Mouse (Mus musculus): Measurements from ENCODE around the gene Hsdl2. TPM values are rescaled to one million over a fixed set of nuclear protein-coding genes. Genes with fewer than 3 reads are reported as not detected.
A peak's percentile ranks its signal among the peaks of the same experiment; 100 is the strongest.

Gene Hsdl2
- polyA plus RNA-seq, 1 experiment, result 2.6 TPM

- no peak for TF ChIP-seq GATA1 (IDR thresholded peaks at IDR 0.05; ENCODE audit: low read length)
Observed at GRCm38 (mm10) chr4:59642039-59642438, 60.7 kb downstream of the Hsdl2 start.

- TF ChIP-seq GATA1 (IDR thresholded peaks at IDR 0.05; ENCODE audit: low read length), result no peak
Observed at GRCm38 (mm10) chr4:59642657-59643056, 61.3 kb downstream of the Hsdl2 start.

GRCm38 (mm10) chr4:59644431-59644830 lies 63.1 kb downstream of the Hsdl2 start:
- no peak for TF ChIP-seq GATA1 (IDR thresholded peaks at IDR 0.05; ENCODE audit: low read length)

DNA sequence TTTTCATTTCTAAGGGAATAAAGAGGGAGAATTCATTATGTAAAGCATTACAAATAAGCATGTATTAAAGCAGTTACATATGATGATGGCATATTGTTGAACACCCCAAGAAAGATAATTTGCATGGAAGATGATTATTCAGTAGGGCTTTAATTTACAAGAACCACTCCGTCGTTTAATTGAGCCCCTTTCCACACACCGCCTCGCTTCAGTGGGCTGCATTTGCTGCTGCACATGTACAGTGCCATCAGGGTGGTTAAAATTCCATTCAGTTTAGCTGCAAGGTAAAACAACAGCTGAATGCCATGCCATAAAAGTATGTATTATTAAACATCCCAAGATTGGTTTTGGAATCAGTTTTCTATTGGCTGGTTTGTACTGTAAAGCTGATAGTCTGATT lies 63.6 kb downstream of the Hsdl2 start:
- TF ChIP-seq GATA1 (IDR thresholded peaks at IDR 0.05; ENCODE audit: low read length), result no peak

DNA sequence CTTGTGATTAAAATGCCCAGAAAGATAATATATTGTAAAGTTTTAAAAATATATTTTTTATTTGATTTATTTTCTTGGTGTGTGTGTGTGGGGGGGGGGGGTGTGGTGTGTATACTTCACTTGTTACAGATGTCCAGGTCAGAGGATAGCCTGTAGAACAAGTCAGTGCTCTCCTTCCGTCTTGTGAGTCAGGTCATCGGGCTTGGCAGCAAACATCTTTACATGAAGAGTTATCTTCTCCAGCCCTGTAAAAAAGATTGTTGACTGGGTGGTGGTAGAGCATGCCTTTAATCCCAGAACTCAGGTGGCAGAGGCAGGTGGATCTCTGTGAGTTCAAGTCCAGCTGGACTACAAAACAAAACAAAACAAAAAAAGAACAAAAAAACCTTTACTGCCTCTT lies 64.2 kb downstream of the Hsdl2 start:
- no peak for TF ChIP-seq GATA1 (IDR thresholded peaks at IDR 0.05; ENCODE audit: low read length)

GRCm38 (mm10) chr4:59646020-59646696 lies 64.8 kb downstream of the Hsdl2 start:
- TF ChIP-seq GATA1 (IDR thresholded peaks at IDR 0.05; ENCODE audit: low read length), result peak; percentile 62

DNA sequence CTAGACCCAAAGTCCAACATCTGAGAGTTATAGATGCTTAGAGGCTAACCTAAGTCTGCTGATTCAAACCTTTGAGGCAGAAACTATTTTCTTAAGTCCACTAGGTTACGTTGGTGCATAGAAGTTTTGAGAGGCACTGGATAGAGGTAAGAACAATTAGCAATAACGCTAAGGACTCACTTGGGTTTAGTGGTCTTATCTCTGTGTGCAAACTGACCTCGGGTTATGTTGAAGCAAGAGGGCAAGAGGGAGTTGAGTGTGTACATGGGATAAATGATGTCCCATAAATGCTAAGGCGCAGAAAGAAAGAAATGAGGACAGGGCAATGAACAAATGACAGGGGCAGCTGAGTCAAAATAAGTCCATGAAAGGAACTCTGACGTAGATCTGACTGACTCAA lies 67.8 kb downstream of the Hsdl2 start:
- no peak for TF ChIP-seq GATA1 (IDR thresholded peaks at IDR 0.05; ENCODE audit: low read length)

DNA sequence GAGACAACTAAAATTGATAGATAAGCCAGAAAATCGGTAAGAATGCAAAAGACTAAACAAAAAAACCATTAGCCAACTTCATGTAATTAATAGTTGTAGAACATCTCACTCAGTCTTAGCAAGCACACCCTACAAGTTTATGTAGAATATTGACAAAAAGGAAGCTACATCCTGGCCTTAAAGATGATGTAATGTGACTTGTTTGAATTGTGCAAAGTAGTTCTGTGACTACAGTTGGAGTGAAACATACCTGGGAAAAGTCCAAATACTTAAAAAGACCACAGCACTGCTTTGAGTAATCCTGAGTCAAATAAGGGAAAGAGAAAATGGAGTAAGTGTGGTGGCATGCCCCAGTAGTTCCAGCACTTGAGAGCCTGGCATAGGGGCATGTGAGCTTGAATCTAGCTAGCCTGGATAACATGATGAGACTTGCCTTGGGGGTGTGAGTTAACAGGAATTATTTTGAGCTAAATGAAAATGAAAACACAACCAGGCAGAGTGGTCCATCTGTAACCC lies 70.9 kb downstream of the Hsdl2 start:
- TF ChIP-seq GATA1 (IDR thresholded peaks at IDR 0.05; ENCODE audit: low read length), result no peak

GRCm38 (mm10) chr4:59656061-59656642 lies 74.8 kb downstream of the Hsdl2 start:
- TF ChIP-seq GATA1 (IDR thresholded peaks at IDR 0.05; ENCODE audit: low read length), result no peak

DNA sequence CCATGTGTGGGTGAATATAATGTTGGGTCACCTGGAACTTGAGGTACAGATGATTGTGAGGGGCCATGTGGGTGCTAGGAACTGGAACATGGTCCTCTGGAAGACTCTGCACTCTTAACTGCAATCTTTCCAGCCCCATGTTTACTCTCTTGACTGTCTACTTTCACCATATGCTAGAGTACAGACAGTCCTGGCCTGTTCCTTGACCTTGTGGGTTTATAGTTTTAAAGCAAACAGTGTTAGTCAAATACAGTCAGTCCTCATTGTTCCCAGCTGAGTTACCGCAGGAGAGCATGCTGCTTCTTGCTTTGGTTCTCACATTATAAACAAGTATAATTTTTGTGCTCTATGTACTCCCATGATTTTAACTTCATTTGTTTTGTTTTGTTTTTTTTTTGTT lies 80.8 kb downstream of the Hsdl2 start:
- TF ChIP-seq GATA1 (IDR thresholded peaks at IDR 0.05; ENCODE audit: low read length), result no peak

- TF ChIP-seq GATA1 (IDR thresholded peaks at IDR 0.05; ENCODE audit: low read length), result no peak
Observed at GRCm38 (mm10) chr4:59663451-59663850, 82.1 kb downstream of the Hsdl2 start.

DNA sequence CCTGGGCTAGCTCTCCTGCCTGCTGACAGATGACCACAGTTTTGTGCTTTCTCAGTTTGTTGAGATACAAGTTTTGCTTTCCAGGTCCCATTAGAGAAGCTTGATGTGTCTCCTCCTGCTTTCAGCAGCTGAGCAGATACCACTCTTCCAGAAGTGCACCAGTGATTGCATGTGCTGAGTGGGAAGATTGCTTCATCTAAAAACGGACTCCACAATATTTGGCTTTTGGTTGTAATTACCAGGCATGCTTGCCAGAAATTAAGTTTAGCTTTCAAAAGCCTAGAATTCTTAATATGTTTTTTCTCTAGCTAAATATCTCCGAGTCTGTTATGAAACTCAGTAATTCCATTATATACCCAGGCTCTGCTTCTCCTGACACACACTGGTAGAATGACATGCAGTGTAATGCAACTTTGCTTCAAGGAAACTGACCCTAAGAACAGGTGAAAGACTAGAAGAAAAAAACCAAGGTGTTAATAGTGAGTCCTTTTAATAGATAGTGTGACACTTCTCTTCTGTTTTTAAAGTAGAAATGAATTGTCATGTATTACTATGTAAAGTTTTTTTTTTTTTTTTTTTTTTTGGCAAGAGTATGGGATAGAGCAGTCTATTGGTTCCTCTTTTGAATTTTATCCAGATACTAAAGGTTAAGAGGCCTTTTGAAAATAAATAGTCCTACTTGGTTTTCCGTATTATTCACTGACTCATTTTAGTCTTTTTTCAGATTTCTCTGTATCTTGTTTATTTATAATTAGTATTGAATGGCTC lies 85.4 kb downstream of the Hsdl2 start:
- TF ChIP-seq GATA1 (IDR thresholded peaks at IDR 0.05; ENCODE audit: low read length), result no peak

- TF ChIP-seq GATA1 (IDR thresholded peaks at IDR 0.05; ENCODE audit: low read length), result no peak
Observed at GRCm38 (mm10) chr4:59668050-59668449, 86.7 kb downstream of the Hsdl2 start.

Other genes with a start within 250 kb of the Hsdl2 start
- 2.2 and 2.8 TPM in 2 replicates for gene Susd1, start 142.9 kb upstream of the Hsdl2 start, polyA plus RNA-seq (2012)
- 83.2 and 94.6 TPM in 2 replicates for gene Ptbp3, start 32.2 kb upstream of the Hsdl2 start, polyA plus RNA-seq (2012)
- gene E130308A19Rik, start 44.6 kb downstream of the Hsdl2 start, polyA plus RNA-seq (2012), result 5.7 and 7.5 TPM in 2 replicates
- gene Inip, start 220.0 kb downstream of the Hsdl2 start, polyA plus RNA-seq (2012), result 23.1 and 31.7 TPM in 2 replicates
- gene Snx30, start 224.3 kb downstream of the Hsdl2 start, polyA plus RNA-seq (2012), result 6.0 and 10.2 TPM in 2 replicates